Mouse (Mus musculus): Measurements from ENCODE around the gene Gtf2h1.

The Gtf2h1 gene

GRCm38 (mm10) chr7:46851026-46851425 lies 55.1 kb downstream of the Gtf2h1 start:
- no peak for DNase-seq (ENCODE audit: low spot score)

GRCm38 (mm10) chr7:46852666-46853065 lies 56.8 kb downstream of the Gtf2h1 start:
- DNase-seq (ENCODE audit: low spot score), result no peak

- DNase-seq (ENCODE audit: low spot score), result no peak
Observed at GRCm38 (mm10) chr7:46853365-46853764, 57.5 kb downstream of the Gtf2h1 start.

- no peak for DNase-seq (ENCODE audit: low spot score)
Observed at GRCm38 (mm10) chr7:46855866-46856560, 60.1 kb downstream of the Gtf2h1 start.

- no peak for DNase-seq (ENCODE audit: low spot score)
Observed at GRCm38 (mm10) chr7:46857436-46857835, 61.5 kb downstream of the Gtf2h1 start.

GRCm38 (mm10) chr7:46859031-46859430 lies 63.1 kb downstream of the Gtf2h1 start:
- DNase-seq (ENCODE audit: low spot score), result no peak

- no peak for DNase-seq (ENCODE audit: low spot score)
Observed at GRCm38 (mm10) chr7:46860996-46861395, 65.1 kb downstream of the Gtf2h1 start, which contains the start of gene Ldhc. Gene Ldhc, plus strand, starts transcription at chr7:46861203.

GRCm38 (mm10) chr7:46871988-46872387 lies 76.1 kb downstream of the Gtf2h1 start:
- DNase-seq (ENCODE audit: low spot score), result no peak
